Mouse (Mus musculus) small intestine, adult 2 months (tissue): ENCODE results near the gene Rragc. TPM values are rescaled to one million over a fixed set of nuclear protein-coding genes. Genes with fewer than 3 reads are reported as not detected.

Source experiments
- H3K27ac ChIP-seq: fragments of 200-500 bp; 2 replicates; pipeline ENCODE4 v1.5.1; 2012; ENCODE audit warnings: low read depth, low read length, control low read depth, inconsistent platforms; ENCODE audit not compliant: insufficient read depth
- H3K27me3 ChIP-seq: fragments of 200-500 bp; 2 replicates; pipeline ENCODE4 v1.6.1; 2012; ENCODE audit warnings: mild to moderate bottlenecking, moderate library complexity, low read length, inconsistent platforms; ENCODE audit not compliant: control insufficient read depth, insufficient read depth
- H3K36me3 ChIP-seq: fragments of 200-500 bp; 2 replicates; pipeline ENCODE4 v1.6.1; 2012; ENCODE audit warnings: mild to moderate bottlenecking, low read length, control low read depth, inconsistent platforms; ENCODE audit not compliant: control insufficient read depth, insufficient read depth
- H3K4me1 ChIP-seq: fragments of 200-500 bp; 2 replicates; pipeline ENCODE4 v1.6.1; 2012; ENCODE audit warnings: low read length, inconsistent platforms, mixed read lengths; ENCODE audit not compliant: control insufficient read depth, insufficient read depth, insufficient read length
- H3K4me3 ChIP-seq: fragments of 200-500 bp; 2 replicates; pipeline ENCODE4 v1.5.1; 2012; ENCODE audit warnings: low read depth, mild to moderate bottlenecking, control low read depth, inconsistent platforms, low read length, moderate library complexity
- CTCF ChIP-seq: fragments of 200-500 bp; IDR thresholded peaks from 2 replicates; pipeline ENCODE4 v1.5.1; 2012; ENCODE audit warnings: low read depth, mild to moderate bottlenecking, control low read depth, inconsistent platforms, low read length, moderate library complexity, mixed read lengths; ENCODE audit not compliant: insufficient replicate concordance, insufficient read length; ENCODE audit errors: extremely low read depth
- POLR2A ChIP-seq: fragments of 200-500 bp; IDR thresholded peaks from 2 replicates; pipeline ENCODE4 v1.6.1; 2012; ENCODE audit warnings: low read depth, mild to moderate bottlenecking, control low read depth, inconsistent platforms, low read length, moderate library complexity
- WGBS: fragments of 180-500 bp; shearing (Covaris S2); methylation state at CpG from one replicate; pipeline ENCODE4 v1.1.7; 2018; 5-methylcytosine and 5-hydroxymethylcytosine counted together
- polyA plus RNA-seq: library from polyadenylated mRNA; depleted of rRNA; stranded (reverse); fragments of >200 nt; gene quantifications from 2 replicates; pipeline ENCODE4 v1.2.3, GENCODE M21; 2012; rRNA removed

Rragc gene
- 12.8 and 28.6 TPM in 2 replicates for polyA plus RNA-seq

DNA sequence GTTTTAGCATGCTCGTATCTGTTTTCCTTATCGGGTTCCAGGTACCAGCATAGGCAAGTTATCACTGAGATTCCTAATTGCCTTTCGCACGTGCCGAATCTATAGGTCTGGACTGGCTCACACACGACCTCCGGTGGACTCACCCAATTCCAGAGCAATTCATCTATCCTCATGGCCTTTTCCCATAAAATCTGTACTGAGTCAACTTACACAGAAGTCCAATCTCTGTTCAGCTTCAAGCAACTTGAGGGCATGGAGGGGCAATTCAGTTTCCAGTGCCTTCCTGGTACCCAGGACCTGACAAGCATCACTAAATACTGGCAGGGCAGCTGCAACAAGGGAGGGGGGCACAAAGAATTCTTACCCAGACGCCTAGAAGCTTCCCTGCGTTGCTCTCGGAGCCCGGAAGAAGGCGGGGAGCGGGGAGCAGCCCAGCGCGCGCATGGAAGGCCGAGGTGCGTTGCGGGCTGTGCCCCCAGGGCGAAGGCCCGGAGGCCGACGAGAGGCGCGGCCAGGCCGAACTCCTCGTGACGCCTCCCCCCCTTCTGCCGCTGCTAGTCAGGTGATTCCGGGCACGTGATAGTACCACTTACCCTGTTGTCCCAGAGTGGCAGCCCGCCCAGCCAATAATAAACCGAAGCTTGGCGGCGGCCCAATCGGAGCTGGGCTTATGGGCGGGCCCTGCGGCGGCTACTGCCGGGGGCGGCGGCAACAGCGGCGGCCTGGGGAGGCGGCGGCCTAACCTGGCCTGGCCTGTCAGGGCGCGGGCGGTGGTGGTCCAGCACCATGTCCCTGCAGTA, at the start of gene Rragc:
Gene Rragc, plus strand, starts transcription at position 699 of the 800 bp plus-strand sequence.
- Histone ChIP-seq H3K27me3 (no peaks in the 10 kb centered on the region), H3K27ac (peak within 1 kb of the TSS; percentile 85), H3K4me3 (peak within 1 kb of the TSS; percentile 94), H3K36me3 (peaks cover 18% of the 10 kb centered on the region), H3K4me1 (peaks cover 4% of the 10 kb centered on the region)
- TF ChIP-seq POLR2A (peak; percentile 81), CTCF (no peak)
- under 1% methylated on average over 48 of the region's 49 CpGs for WGBS

- Histone ChIP-seq H3K27ac (no peak overlapping the region), H3K27me3 (no peaks in the 10 kb centered on the region), H3K4me3 (no peak overlapping the region), H3K4me1 (no peaks in the 10 kb centered on the region), H3K36me3 (no peaks in the 10 kb centered on the region)
- 66% methylated on average over 5 of the region's 5 CpGs for WGBS
- TF ChIP-seq CTCF: no peak
- no peak for TF ChIP-seq POLR2A
Measured at GRCm38 (mm10) chr4:123893726-123894125, 23.5 kb upstream of the Rragc start.

DNA sequence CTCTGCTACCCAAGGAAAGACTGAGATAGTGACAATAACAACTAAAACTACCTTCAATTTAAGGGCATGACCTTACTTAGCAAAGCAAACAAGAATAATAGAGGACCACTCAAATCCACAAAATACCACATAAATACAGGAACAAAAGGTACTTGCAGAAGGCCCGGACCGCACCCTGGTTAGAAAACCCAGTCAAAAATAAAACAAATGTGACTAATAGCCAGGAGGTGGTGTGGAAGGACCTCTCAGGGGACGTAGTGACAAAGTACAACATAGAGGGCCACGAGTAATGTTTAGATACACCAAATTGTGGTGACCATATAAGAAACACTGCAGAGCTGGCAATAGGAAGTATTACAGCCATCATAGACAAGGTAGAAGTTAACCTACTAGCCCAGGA, 23.0 kb upstream of the Rragc start:
- Histone ChIP-seq H3K4me3 (no peak overlapping the region), H3K4me1 (no peaks in the 10 kb centered on the region), H3K27me3 (no peaks in the 10 kb centered on the region), H3K36me3 (no peaks in the 10 kb centered on the region), H3K27ac (no peak overlapping the region)
- TF ChIP-seq CTCF (no peak), POLR2A (no peak)
- WGBS: 73% methylated on average over 4 of the region's 4 CpGs

DNA sequence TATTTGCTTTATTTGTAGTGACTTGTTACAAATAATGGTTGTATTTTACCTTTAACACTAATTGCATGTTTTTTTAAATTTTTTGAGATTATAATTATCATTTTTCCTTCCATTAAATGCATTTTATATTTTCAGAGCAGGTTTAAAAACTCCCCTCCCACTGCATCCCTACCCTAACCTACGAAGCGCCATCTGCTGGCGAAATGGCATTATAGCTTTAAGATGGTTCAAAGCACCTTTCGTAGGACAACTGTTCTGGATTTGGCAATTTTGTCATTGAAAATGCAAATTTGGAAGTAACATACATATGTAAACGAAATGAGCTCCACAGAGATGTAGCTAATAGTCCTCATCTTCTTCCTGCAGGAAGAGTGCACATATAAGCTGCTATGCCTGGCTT, 18.6 kb upstream of the Rragc start:
- no peaks in the 10 kb centered on the region for H3K27me3 ChIP-seq
- H3K27ac ChIP-seq: no peak overlapping the region
- no peaks in the 10 kb centered on the region for H3K36me3 ChIP-seq
- no peak overlapping the region for H3K4me3 ChIP-seq
- TF ChIP-seq POLR2A (no peak), CTCF (peak; percentile 33; the same call in 1 of the 2 replicates)
- H3K4me1 ChIP-seq: no peaks in the 10 kb centered on the region
- WGBS: 10% methylated on average over 5 of the region's 5 CpGs

DNA sequence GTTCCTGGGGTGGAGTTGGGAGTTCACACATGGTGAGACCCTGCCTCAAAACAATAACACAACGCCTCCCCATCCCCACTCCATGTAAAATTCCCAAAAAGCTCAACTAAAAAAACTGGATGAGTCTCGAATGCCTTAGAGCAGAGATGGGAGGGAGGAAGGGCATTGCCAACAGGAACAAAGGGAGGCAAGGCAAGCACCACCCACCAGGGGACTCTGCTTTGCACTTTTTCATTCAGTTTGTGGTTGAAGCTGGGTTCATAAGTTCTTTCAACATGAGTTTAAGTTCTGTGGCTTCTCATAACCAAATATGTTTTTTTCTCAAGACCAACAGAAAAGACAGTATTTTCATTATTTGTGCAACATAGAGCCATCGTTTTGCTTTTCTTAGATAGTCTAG, 13.8 kb upstream of the Rragc start:
- 77% methylated on average over 3 of the region's 3 CpGs for WGBS
- Histone ChIP-seq H3K36me3 (no peaks in the 10 kb centered on the region; the same call in 1 of the 2 replicates), H3K4me3 (no peak overlapping the region), H3K27me3 (no peaks in the 10 kb centered on the region), H3K4me1 (no peaks in the 10 kb centered on the region; the same call in 1 of the 2 replicates), H3K27ac (no peak overlapping the region)
- TF ChIP-seq POLR2A: no peak

DNA sequence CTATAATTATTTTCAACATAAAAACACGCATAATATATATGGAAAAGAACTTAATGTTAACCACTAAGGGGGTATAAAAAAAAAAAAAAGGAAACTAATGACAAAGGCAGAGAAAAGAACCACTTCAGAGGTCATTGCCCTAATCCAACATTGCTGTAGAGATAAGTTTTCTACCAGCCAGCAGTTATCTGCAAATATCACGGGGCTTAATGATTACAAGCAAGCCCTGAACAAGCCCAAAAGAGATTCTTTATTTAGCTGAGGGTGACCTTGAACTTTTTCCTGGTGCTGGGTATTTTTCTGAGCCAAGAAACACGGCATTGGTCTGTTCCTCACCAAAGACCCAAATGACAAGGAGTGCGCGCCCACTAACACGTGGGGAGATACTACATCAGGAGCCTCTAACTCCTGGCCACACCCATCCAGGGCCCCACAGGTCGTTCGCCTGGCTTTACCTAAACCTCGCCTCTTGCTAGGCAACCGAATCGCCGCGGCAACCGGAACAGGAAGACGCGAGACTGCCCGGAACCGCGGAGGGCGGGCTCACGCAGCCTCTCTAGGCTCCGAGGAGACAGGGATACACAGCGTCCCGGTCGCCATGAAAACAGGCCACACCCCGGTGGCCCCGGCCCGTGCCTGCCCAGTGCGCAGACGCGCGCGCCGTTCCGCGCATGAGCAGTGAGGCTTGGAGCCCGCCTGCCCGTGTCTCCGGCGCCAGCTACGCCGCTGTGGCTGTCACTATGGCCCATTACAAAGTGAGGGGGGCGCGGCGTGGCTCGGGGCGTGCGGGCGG, 12.7 kb upstream of the Rragc start, which contains the start of gene Mycbp:
Gene Mycbp, plus strand, starts transcription at position 500 of the 793 bp plus-strand sequence.
- under 1% methylated on average over 46 of the region's 49 CpGs for WGBS
- TF ChIP-seq POLR2A (peak; percentile 62; the same call in 1 of the 2 replicates), CTCF (no peak)
- Histone ChIP-seq H3K36me3 (no peaks in the 10 kb centered on the region; the same call in 1 of the 2 replicates), H3K27ac (peak within 1 kb of the TSS; percentile 53), H3K4me3 (peak within 1 kb of the TSS; percentile 92), H3K27me3 (no peaks in the 10 kb centered on the region), H3K4me1 (no peaks in the 10 kb centered on the region; the same call in 1 of the 2 replicates)
